ENCODE assay signal across 8 mouse cellular contexts in genomic region chr3:98382246-98382939, GRCm38 (mm10). TPM values are rescaled to one million over a fixed set of nuclear protein-coding genes. Genes with fewer than 3 reads are reported as not detected.
DNase-seq lines count a peak whose midpoint lies in the region; ATAC-seq and TF ChIP-seq lines count a peak whose summit lies in the region.

Zfp697 (plus strand) TSS chr3:98382461.

- peak; percentile 68 for TF ChIP-seq CTCF in lung, embryonic 14.5 days (IDR thresholded peaks at IDR 0.05; ENCODE audit: low read depth)

- peak; percentile 94 for ATAC-seq in lung, embryonic 14.5 days (ENCODE audit: insufficient read depth)
- no peak for ATAC-seq in monocyte, adult 5-6 weeks (replicated peaks; ENCODE audit: insufficient number of reproducible peaks, low FRiP score, low TSS enrichment, poor library complexity, severe bottlenecking)

- H3K4me1 ChIP-seq in hindbrain, embryonic 10.5 days (replicated peaks): peaks cover 36% of the 10 kb centered on the region
- H3K4me1 ChIP-seq in lung, embryonic 14.5 days (ENCODE audit: insufficient read depth): peaks cover 3% of the 10 kb centered on the region

- H3K9me3 ChIP-seq in hindbrain, embryonic 10.5 days: no peaks in the 10 kb centered on the region
- no peaks in the 10 kb centered on the region for H3K9me3 ChIP-seq in lung, embryonic 14.5 days (ENCODE audit: low read depth, low read length)

- peaks cover 3% of the 10 kb centered on the region; the same call in 1 of the 2 replicates for H3K27me3 ChIP-seq in hindbrain, embryonic 10.5 days (ENCODE audit: insufficient read depth, poor library complexity, severe bottlenecking)
- no peaks in the 10 kb centered on the region for H3K27me3 ChIP-seq in lung, embryonic 14.5 days (ENCODE audit: insufficient read depth, low read length)

- DNase-seq in R1 (ENCODE audit: low read depth, low spot score): peak; percentile 61
- peak; percentile 91 for DNase-seq in cerebellum, adult 9-11 months
- peak; percentile 73 to 75 for DNase-seq in frontal cortex, postnatal 14 days (ENCODE audit: low spot score in 2 of 2)
- peak; percentile 84 for DNase-seq in hindbrain, embryonic 10.5 days (ENCODE audit: low spot score)
- peak; percentile 54 for DNase-seq in layer of hippocampus, adult 9-10 months (ENCODE audit: low spot score)
- peak; percentile 86 for DNase-seq in lung, embryonic 14.5 days
- DNase-seq in ovary, adult 18-20 months (ENCODE audit: low spot score): peak; percentile 71

- peak within 1 kb of the TSS; percentile 99 for H3K4me2 ChIP-seq in lung, embryonic 14.5 days

- H3K36me3 ChIP-seq in hindbrain, embryonic 10.5 days: no peaks in the 10 kb centered on the region
- H3K36me3 ChIP-seq in lung, embryonic 14.5 days (ENCODE audit: insufficient read depth): no peaks in the 10 kb centered on the region

- H3K4me3 ChIP-seq in hindbrain, embryonic 10.5 days: peak within 1 kb of the TSS; percentile 88
- H3K4me3 ChIP-seq in lung, embryonic 14.5 days (ENCODE audit: low read depth, low read length): peak within 1 kb of the TSS; percentile 83

- H3K27ac ChIP-seq in hindbrain, embryonic 10.5 days: peak within 1 kb of the TSS; percentile 95
- peak within 1 kb of the TSS; percentile 81 for H3K27ac ChIP-seq in lung, embryonic 14.5 days (ENCODE audit: low read depth)

- H3K9ac ChIP-seq in lung, embryonic 14.5 days: peak within 1 kb of the TSS; percentile 87

- under 1% methylated on average over 42 of the region's 42 CpGs for WGBS in hindbrain, embryonic 10.5 days
- WGBS in lung, embryonic 14.5 days: under 1% methylated on average over 42 of the region's 42 CpGs

RNA-seq across cellular contexts. Expression of gene Zfp697, which starts in this region (rescaled TPM):
- polyA plus RNA-seq in hindbrain, embryonic 10.5 days (2016; fragmentation: Nextera tagmentation; extraction: Ambion mirVana): 6.6 and 8.0 TPM in 2 replicates
- 9.1 and 10.2 TPM in 2 replicates for polyA plus RNA-seq in lung, embryonic 14.5 days (2014; fragmentation: Nextera tagmentation; extraction: Ambion mirVana)
- total RNA-seq in monocyte, adult 5-6 weeks (2017): not detected in 3 replicates
